Mouse (Mus musculus) 416B (cell line): ENCODE measurements around the gene Slco1a1.
"Not testable (repeated sequence)": the region's sequence is repeated elsewhere in the genome, so short reads cannot be mapped to it uniquely, and the experiment has no call there.

Experiments
- DNase-seq: peaks from one replicate; pipeline ENCODE4 v3.0.0; 2011; ENCODE audit warnings: low read depth

The Slco1a1 gene

DNA sequence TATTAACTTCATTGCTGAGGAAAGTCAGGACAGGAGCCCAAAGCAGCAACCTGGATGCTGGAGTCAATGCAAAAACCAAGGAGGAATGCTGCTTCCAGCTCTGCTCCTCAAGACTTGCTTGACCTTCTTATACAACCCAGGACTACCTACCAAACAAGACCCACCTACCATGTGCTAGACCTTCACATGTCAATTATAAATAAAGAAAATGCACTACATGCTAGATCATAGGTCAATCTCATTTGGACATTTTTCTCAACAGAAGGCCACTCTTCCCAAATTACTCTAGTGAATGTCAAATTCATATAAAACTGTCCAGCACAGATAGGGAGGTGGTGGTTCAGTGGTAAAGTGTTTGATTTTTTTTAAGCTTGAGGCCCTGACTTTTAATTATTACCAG, at the start of gene Slco1a1:
TSS of gene Slco1a1 (minus strand) at position 101 of the 400 bp plus-strand sequence.
- no peak for DNase-seq

GRCm38 (mm10) chr6:141986772-141987171, 40.0 kb upstream of the Slco1a1 start:
- no peak for DNase-seq

GRCm38 (mm10) chr6:141984644-141985043, 37.9 kb upstream of the Slco1a1 start:
- no peak for DNase-seq

- DNase-seq: no peak
Measured at GRCm38 (mm10) chr6:141962420-141962819, 15.7 kb upstream of the Slco1a1 start.

- DNase-seq: no peak
Measured at GRCm38 (mm10) chr6:141961861-141962260, 15.1 kb upstream of the Slco1a1 start.

DNA sequence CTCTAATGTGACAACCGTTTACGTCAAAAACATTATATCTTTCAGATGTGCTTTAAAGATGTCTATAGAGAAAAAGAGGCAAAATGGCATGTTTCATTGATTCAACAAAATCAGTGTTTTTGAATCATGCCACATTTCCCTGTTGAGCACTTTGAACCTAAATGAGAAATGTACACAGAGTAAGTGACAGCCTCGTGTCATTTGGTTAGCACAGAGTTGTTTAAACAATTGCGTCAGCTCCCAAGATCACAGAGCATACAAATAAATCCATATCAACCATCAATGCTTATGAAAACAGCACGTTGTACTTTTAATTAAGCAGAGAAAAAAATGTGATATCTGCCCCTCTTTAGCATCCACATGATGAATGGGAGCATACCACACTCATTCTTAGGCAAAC, 13.7 kb upstream of the Slco1a1 start:
- no peak for DNase-seq

- no peak for DNase-seq
Measured at GRCm38 (mm10) chr6:141940451-141940850, 6.3 kb downstream of the Slco1a1 start.

- no peak for DNase-seq
Measured at GRCm38 (mm10) chr6:141898197-141898596, 48.6 kb downstream of the Slco1a1 start.

DNA sequence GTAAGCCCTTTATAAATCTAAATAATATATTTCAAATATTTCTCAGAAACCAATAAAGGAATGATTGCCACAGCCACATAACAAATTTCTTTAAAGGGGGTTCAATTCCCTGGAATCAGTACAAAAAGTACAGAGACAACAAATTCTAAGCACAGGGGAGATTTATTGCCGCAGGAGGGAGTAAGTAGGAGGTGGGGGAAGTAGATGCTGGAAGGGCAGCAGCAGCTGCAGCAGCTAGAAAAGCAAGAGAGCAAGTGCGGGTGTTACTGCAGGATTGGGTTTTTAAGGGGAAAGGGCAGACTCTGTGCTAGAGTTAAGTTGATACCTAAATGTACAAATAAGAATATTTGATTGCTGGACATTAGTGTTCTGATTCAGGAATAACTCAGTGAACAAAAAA, 57.0 kb downstream of the Slco1a1 start:
- no peak for DNase-seq

- peak; percentile 17 for DNase-seq
Measured at GRCm38 (mm10) chr6:141888248-141888647, 58.5 kb downstream of the Slco1a1 start.

DNA sequence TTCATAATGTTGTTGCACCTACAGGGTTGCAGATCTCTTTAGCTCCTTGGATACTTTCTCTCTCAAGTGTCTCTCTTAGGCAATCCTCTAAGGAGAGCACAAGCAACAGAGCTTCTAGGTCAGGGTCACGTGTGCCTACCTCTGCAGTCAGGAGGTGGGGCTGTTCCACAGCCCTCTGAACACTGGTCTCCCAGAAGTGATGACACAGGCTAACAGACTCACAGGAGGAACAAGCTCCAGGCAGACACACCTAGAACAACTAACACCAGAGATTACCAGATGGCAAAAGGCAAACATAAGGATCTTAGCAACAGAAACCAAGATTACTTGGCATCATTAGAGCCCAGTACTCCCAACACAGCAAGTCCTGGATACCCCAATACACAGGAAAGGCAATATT, 64.2 kb downstream of the Slco1a1 start:
- no peak for DNase-seq

GRCm38 (mm10) chr6:141875742-141876141, 71.0 kb downstream of the Slco1a1 start:
- DNase-seq: not testable (repeated sequence)

GRCm38 (mm10) chr6:141871711-141872110, 75.1 kb downstream of the Slco1a1 start:
- DNase-seq: no peak

DNA sequence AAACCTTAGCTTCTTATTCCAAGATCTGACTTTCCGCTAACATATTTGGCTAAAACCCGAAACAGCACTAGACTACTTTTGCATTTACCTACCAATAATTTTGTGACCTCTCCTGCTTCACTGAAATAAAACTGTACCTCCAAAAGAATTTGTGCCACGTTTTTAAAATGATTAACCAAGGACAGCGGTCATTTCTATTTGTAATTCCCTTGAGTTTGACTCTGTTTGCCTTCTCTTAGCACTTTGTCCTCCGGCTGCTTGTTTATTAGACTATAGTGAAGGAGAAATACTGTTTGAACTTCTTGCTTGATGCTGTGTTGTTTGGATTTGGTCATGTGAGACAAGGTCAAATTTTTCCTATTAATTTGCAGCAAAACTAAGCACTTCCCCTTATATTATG, 78.0 kb downstream of the Slco1a1 start:
- no peak for DNase-seq

DNA sequence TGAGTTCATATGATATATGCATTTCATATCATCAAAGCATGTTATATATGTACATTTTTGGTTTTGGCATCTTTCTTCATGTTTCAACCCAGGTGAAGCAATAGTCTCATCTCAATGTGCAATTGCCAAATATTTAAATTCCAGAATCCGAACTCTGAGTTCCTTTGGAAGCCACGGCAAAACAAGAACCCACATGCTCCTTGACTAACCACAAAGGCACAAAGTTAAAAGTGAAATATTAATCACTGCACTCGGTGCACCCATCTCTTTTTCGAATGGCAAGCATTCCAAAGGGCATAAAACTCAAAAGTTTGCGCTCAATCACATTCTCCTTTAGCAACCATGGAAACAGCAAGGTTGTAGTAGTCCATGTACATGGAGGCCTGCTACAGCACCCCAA, 80.7 kb downstream of the Slco1a1 start:
- DNase-seq: no peak

DNA sequence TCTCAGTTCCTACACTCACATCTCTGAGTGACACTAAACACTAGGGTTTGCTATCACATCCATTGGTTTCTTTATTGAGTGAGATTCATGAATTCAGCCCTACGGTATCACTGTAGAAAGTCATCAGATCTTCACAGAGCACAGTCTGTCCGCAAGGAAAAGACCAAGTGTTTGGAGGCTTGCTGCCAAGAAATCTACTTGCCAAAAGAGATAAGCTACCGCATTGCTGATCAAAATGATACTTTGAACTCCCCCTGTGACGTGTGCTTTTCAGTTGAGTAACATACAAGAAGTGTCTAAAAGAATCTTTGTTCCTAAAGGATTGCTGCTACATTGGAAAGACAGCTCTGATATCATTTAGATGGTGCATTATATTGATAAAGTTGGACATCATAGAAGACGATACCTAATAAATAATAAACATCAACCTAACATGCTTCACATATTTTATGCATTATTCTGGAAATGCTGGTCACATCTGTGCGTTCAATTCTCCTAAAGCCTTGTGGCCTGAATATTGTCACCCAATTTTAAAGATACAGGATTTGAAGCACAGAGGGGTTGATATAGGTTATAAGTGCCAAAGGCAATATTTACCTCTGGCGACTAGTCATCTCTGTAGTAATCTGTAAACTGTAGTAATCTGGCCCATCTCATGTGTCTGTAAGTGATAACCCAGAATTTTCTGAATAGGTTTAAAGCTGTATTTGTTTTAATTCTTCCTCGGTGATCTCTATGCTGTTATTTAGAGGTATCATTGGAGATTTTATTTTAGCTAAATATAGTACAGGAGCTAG, 88.8 kb downstream of the Slco1a1 start:
- DNase-seq: no peak
